Mouse (Mus musculus): ENCODE data around the gene Ear10.
"Not testable (repeated sequence)": the region's sequence is repeated elsewhere in the genome, so short reads cannot be mapped to it uniquely, and the experiment has no call there.

Ear10 gene

DNA sequence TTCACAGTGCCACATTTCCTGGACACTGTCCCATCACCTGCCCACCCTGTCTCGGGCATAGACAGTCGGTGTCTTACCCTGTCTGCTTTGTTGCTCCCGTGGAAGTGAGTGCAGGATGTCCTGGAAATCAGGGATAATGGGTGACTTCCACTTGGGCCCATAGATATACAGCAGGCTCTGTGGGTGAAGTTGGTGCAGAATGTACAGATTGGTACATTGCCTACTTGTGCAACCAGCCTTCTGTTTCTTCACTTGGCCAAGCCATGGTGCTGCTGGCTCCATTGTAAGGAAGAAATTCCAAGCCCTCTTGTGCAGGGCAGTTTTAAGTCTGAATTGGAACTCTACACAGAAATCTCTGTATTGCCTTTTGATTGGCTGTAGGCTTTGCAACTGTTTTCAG, at the start of gene Ear10:
TSS of gene Ear10 (minus strand) at position 101 of the 400 bp plus-strand sequence.
- in situ Hi-C loops (cut with MboI; ENCODE audit: low sequenced_read_pairs): not testable (repeated sequence)

DNA sequence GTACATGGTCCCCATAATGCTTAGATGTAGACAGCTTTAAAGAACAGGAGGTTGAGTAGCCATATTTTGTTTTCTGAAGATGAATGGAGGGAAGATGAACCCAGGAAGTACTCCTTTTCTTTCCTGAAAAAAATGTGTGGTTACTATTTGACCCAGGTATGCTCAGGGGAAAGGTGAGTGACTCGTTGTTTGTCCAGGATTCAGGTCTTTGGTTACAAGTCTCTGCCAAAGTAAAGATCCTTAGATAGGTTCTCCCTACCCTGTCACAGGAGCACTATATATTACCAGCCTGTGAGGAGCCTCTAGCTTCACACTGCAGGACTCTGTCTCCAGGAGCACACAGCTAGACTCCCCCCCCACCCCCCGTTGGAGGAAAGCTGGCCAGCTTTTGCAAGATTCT, 33.4 kb upstream of the Ear10 start, which contains the start of gene Ang5:
TSS of gene Ang5 (plus strand) at position 301 of the 400 bp plus-strand sequence.
- in situ Hi-C loops (cut with MboI; ENCODE audit: low sequenced_read_pairs): not testable (repeated sequence)

DNA sequence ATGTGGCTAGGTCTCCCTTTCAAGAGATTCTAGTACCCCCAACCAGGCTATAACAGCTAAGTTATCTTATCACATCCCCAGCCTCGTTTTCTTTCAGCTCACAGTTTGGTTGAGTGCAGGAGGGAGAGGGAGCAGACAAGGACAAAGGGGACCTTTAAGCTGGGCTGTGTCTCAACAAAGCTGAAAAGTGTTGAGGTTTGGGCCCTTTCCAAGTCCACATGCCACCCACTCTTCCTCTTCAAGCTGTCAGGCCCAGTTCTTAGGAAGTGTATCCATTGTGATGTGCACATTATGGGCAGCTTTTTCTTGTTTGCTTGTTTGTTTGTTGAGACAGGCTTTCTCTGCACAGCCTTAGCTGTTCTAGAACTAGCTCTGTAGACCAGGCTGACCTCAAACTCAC, 31.7 kb upstream of the Ear10 start:
- in situ Hi-C loops (cut with MboI; ENCODE audit: low sequenced_read_pairs): not testable (repeated sequence)

DNA sequence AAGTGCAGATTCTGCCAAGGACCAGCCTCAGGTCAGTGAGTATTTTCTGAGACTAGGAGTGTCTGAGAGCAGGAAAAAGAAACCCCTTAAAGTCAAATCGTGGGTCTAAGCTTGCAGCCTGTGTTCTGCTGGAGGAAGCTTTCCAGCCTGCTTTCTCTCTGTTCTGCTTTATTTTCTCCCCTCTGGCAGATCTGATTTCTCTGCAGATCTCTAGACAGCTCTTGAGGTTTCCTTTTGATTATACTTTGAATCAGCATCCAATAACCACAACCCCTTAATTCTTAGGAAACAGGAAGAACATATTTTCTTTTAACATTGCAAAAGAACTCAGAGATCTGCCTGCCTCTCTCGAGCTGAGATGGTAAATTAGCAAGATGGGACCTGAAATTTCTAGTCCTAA, 30.0 kb upstream of the Ear10 start:
- in situ Hi-C loops (cut with MboI; ENCODE audit: low sequenced_read_pairs): not testable (repeated sequence)

DNA sequence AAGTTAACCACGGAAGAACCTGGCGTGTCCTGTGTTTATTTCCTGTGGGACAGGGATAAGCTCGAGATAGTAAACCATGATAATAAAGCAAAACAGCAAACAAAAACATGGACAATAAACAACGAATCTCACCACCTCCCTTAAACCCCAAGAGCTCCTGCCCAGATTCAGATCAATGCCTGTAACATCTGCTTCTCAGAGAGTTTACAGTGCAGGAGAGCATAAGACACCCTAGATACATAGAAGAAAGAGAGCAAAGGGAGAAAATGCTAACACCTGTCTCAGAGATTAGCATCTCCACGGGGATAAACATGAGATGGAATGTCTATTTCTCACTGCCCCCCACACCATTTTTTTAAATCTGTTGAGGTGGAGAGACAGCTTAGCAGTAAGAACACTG, 10.0 kb upstream of the Ear10 start:
- in situ Hi-C loops (cut with MboI; ENCODE audit: low sequenced_read_pairs): not testable (repeated sequence)

DNA sequence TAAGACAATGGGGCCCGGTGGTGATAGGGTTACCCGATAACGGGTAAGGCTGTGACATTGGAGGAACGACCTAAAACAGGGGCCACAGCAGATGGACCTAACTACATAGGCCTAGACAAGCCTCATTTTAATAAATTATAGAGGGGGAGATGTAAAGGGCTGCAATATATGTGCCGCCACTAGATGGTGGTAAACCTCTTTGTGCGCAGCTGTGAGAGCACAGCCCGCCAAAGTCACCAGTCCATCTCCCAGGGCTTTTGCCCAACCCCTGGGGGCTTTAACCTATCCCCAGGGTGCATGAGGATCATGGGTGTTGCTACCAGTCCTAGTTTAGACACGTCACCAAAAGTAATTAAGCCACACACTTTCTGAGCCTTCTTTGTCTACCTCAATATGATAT, 9.6 kb upstream of the Ear10 start:
- in situ Hi-C loops (cut with MboI; ENCODE audit: low sequenced_read_pairs): not testable (repeated sequence)

DNA sequence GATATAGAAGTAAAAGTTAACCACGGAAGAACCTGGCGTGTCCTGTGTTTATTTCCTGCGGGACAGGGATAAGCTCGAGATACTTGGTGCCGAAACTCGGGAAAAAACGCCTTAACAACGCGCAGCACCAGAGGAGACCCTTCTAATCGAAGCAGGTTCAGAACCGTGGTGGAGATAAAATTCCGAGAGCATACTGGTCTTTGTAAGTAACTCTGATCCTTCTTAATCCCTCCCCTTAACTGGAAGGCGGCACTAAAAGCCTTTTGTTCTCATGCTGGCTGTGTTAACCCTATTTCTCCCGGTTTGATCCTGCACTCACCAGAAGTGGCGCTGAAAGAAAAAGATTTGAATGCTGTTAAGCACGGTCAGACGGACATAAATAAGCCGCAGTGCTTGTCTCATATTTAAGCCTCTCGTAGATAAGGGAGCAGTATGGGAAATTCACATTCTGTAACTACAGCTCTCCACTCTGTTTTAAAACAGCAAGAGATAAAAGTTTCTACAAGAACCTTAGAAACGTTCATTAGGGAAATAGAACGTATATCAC, 2.1 kb upstream of the Ear10 start:
- in situ Hi-C loops (cut with MboI; ENCODE audit: low sequenced_read_pairs): not testable (repeated sequence)

DNA sequence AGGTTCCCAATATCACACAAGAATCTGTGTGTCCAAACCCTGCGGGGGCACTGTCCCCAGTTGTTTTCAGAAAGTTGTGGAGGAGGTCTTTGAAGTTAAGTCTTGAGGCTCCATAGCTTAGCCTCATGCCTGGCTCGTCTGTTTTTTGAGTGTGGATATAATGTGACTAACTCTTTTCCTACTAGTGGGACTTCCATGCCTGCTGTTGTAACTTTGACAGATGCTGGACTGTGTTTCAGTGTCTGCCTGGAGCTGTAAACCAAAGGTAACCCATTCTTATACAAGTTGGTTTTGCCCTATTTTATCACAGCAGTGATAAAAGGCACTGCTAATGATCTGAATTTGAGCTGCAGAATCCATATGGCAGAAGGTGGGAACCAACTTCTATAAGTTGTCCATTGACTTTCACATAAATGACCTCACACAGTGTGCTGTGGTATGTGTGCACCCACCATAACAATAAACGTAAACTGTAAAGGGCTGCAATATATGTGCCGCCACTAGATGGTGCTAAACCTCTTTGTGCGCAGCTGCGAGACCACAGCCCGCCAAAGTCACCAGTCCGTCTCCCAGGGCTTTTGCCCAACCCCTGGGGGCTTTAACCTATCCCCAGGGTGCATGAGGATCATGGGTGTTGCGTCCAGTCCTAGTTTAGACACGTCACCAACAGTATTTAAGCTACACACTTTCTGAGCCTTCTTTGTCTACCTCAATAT, 1.5 kb upstream of the Ear10 start, which contains the start of gene Gm8113:
TSS of gene Gm8113 (plus strand) at position 703 of the 716 bp plus-strand sequence.
- in situ Hi-C loops (cut with MboI; ENCODE audit: low sequenced_read_pairs): not testable (repeated sequence)

DNA sequence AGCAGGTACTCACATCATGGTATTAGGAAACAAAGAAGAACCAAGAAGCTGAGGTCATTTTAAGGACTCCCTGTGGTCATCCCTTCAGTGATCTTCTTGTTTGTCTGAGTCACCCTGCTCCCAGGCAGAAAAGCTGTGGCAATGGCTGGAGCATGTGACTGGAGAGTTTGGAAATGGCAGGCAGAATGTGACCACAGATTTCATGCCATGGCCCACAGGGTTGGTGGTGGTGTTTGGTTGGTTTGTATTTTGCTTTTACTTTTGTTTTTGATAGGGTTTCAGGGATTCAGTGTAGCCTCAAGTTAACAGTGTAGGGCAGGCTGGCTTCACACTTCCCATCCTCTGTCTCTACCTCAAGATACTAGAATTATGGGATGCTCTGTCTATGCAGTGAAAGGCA, 5.1 kb downstream of the Ear10 start:
- in situ Hi-C loops (cut with MboI; ENCODE audit: low sequenced_read_pairs): not testable (repeated sequence)

DNA sequence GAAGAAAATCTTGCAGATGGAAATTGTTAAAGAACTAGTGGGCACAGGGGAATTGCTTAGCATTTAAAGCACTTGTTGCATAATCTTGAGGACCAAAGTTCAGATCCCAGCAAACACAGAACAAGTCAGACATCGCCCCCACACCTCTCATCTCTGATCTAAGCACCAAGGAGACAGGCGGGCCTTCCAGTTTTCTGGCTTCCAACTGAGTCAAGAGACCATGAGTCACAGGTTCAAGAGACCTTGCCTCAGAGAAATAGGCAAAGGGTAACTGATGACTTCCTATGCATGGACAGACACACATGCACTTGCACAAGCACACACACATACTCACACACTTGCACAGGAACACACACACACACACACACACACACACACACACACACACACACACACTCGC, 24.8 kb downstream of the Ear10 start:
- in situ Hi-C loops (cut with MboI; ENCODE audit: low sequenced_read_pairs): not testable (repeated sequence)

DNA sequence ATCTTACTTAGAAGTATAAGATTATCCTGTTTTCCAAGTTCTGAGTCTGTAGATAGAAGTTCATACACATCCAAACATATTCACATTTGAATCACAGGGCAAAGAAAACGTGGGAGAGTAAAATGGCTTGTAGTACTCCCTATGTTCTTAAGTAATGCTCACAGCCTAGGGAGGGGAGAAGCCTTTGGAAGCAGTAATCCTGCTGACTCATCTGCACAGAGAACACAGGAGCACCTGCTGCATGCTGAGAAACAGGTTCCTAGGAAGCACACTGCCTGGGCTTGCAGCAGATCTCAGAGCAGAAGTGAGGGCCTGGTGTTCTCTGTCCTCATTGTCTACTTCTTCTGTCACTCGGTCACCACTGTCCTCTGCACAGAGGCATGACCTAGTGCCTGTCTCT, 28.0 kb downstream of the Ear10 start:
- in situ Hi-C loops (cut with MboI; ENCODE audit: low sequenced_read_pairs): not testable (repeated sequence)

DNA sequence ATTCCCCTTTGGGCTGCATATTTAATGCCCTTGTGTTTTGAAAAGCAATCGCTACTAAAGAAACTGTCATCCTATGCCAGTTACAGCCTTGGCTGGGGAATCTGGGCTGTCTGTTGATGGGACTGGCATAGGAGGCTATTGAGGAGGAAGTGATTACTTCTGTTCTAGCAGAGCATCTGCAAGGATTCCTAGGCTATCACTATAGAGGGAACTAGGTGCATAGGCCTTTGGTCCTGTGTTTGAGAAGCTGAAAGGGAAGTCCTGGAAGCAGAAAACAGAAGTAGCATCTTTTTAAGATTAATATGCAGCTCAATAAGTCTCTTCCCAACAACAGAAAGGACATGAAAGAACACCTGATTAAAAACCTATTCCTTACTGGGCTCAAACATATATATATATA, 32.1 kb downstream of the Ear10 start:
- in situ Hi-C loops (cut with MboI; ENCODE audit: low sequenced_read_pairs): not testable (repeated sequence)

DNA sequence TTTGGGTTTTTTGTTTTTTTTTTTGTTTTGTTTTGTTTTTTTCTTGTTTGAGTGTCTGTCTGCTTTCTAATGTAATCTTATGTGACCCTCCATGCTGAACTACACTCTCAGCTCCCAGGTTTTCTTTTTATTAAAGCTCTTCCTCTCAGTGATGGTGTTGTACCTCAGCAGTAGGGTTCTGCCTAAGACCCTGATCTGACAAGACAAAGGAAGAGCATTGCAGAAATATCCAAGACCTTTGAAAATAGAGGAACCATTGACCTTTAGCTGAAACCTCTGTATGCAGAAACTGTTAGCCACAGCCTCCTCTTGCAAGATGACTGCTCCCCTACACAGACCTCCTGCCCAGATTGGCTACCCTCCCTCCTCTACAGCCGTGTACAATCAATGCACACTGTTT, 37.1 kb downstream of the Ear10 start:
- in situ Hi-C loops (cut with MboI; ENCODE audit: low sequenced_read_pairs): not testable (repeated sequence)

DNA sequence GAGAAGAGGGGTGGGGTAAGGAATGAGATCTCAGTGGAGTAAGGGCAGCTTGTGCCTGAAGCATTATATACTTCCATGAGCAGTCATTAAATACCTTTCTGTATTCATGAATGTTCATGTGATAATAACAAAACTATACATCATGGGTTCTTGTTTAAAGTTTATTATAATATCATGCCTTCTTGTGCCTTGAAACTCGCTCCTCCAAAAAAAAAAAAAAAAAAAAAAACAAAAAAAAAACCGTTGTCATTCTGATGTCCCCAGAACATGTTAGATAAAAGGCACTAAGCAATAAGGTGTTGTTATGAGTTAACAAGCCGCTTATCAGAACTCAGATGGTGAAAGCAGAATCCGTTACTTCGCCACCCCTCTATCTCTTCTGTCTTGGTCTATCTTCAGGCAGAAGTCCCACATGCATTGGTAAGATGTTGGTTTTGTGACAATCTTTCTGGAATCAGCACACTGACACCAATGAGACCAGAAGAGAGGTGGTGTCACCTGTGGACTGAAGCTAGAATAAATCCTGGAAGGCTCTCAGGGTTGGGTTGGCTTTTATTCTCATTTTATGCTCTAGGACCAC, 43.3 kb downstream of the Ear10 start:
- in situ Hi-C loops (cut with MboI; ENCODE audit: low sequenced_read_pairs): not testable (repeated sequence)

DNA sequence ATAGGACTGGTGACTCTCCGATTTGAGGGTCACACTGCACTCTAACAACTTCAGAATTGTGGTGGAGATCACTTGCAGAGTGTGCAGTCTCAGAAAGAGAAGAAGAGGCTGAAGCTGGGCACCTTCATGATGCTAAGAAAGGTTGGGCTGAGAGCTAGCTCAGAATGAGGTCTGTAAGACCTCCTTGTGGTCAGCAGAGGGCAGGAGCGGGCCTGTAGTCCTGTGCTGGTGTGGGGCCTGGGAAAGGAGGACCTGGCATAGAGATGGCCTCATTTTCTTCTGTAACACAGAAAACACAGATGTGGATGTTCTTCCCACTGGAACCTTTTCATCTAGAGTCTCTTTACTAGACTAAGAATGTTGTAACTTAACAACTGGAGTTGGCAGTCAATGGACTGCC, 45.6 kb downstream of the Ear10 start:
- in situ Hi-C loops (cut with MboI; ENCODE audit: low sequenced_read_pairs): not testable (repeated sequence)

DNA sequence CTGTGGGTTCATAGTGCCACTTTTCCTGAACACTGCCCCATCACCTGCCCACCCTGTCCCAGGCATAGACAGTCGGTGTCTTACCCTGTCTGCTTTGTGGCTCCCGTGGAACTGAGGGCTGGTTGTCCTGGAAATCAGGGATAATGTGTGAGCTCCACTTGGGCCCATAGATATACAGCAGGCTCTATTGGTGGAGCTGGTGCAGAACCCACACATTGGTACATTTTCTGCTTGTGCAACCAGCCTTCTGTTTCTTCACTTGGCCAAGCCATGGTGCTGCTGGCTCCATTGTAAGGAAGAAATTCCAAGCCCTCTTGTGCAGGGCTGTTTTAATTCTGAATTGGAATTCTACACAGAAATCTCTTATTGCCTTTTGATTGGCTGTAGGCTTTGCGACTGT, 47.9 kb downstream of the Ear10 start, which contains the start of gene Ear1:
TSS of gene Ear1 (minus strand) at position 101 of the 400 bp plus-strand sequence.
- in situ Hi-C loops (cut with MboI; ENCODE audit: low sequenced_read_pairs): not testable (repeated sequence)

DNA sequence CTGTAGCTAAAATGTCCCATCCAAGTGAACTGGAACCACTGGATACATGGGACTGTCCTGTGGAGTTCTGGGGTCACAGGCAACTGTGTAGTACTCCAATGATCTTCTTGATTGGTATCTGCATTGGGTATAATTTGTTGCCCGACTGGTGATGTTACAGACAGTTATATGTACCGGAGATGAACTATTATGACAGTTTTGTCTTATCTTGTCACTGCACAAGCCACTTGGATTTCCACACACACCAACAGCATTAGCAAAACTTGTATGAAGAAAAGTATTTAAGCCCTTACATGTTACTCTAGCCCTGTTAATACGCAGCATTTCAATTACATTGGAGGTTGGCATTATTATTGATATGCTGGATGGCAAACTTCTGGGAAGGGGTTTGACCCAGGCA, 48.5 kb downstream of the Ear10 start:
- in situ Hi-C loops (cut with MboI; ENCODE audit: low sequenced_read_pairs): not testable (repeated sequence)
